Mouse (Mus musculus): ENCODE results near the gene Pde4d. TPM values are rescaled to one million over a fixed set of nuclear protein-coding genes. Genes with fewer than 3 reads are reported as not detected.

Pde4d gene
- polyA plus RNA-seq, 1 experiment from 2014 or later: 29.2 TPM

DNA sequence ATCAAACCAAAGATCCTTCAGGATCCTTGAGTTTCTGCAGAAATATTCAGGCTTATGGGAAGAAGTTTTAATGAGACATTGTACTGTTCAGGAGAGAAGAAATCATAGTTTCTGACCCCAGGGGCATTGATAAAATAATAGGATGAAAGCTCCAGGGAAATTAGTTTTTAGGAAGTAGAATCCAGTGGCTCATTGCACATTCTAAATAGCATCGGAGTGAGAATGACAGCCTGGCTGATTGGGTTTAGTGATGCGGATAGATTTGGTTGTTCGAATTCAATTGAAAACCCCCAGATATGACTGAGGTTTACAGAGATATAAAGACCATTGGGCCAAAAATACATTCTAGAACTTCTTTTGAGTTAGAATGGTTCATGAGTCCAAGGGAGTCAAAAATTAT, 970.7 kb downstream of the Pde4d start:
- Histone ChIP-seq H3K9ac (ENCODE audit: low read length) (no peak overlapping the region), H3K36me3 (ENCODE audit: control insufficient read depth, insufficient read depth, low read length) (no peaks in the 10 kb centered on the region)

DNA sequence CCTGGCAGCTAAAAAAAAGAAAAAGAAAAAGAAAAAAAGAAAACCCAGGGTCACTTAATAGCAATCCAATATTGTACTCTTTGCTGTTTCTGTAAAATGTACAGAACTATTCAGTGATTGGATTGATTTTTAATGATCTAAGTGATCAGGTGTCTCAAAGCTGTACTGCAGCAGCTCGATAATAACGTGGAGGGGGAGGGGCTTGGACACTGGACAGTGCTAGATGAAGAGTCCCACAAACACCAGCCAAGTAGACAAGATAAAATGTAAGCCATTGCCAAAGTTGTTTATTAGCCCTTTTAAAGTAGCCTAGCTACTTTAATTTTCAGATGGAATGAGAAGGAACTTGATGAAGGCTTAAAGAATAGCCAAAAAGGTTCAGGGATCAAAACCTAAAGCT, 975.2 kb downstream of the Pde4d start:
- no peaks in the 10 kb centered on the region for H3K27me3 ChIP-seq (ENCODE audit: control insufficient read depth, insufficient read depth, low read length)
- H3K27ac ChIP-seq (replicated peaks in 1 of 2; ENCODE audit: control insufficient read depth in 1 of 2, insufficient read depth in 1 of 2, low read depth in 2 of 2, low read length in 2 of 2): no peak overlapping the region
- H3K9ac ChIP-seq (ENCODE audit: low read length): no peak overlapping the region
- 50% methylated on average over 2 of the region's 2 CpGs for WGBS
- no peak overlapping the region for H3K4me2 ChIP-seq (ENCODE audit: low read length)
- no peak for ATAC-seq (ENCODE audit: insufficient number of reproducible peaks, insufficient read depth, low FRiP score, low read depth)
- peaks cover 6% of the 10 kb centered on the region; the same call in 1 of the 2 replicates for H3K9me3 ChIP-seq (ENCODE audit: control insufficient read depth, low read length)
- H3K4me1 ChIP-seq (ENCODE audit: control insufficient read depth in 2 of 2, insufficient read depth in 2 of 2, low read length in 2 of 2): peaks cover 5% of the 10 kb centered on the region in 2 experiments; a peak in 2 of 4 replicates
- H3K4me3 ChIP-seq (ENCODE audit: control insufficient read depth in 1 of 2, insufficient read depth in 1 of 2, low read depth in 1 of 2, low read length in 2 of 2): no peak overlapping the region
- no peaks in the 10 kb centered on the region for H3K36me3 ChIP-seq (ENCODE audit: control insufficient read depth, insufficient read depth, low read length)

More for the DNA sequence above, 970.7 kb downstream of the Pde4d start:
- H3K9me3 ChIP-seq (ENCODE audit: control insufficient read depth, low read length): peaks cover 6% of the 10 kb centered on the region; the same call in 1 of the 2 replicates
- H3K4me1 ChIP-seq (ENCODE audit: control insufficient read depth in 2 of 2, insufficient read depth in 2 of 2, low read length in 2 of 2): peaks cover 0 to 1% of the 10 kb centered on the region in 2 experiments; a peak in 2 of 4 replicates
- no peaks in the 10 kb centered on the region for H3K27me3 ChIP-seq (ENCODE audit: control insufficient read depth, insufficient read depth, low read length)
- H3K4me3 ChIP-seq (ENCODE audit: control insufficient read depth in 1 of 2, insufficient read depth in 1 of 2, low read depth in 1 of 2, low read length in 2 of 2): no peak overlapping the region
- no peak for ATAC-seq (ENCODE audit: insufficient number of reproducible peaks, insufficient read depth, low FRiP score, low read depth)
- no peak overlapping the region for H3K4me2 ChIP-seq (ENCODE audit: low read length)
- 85% methylated on average over 3 of the region's 3 CpGs for WGBS
- no peak overlapping the region for H3K27ac ChIP-seq (replicated peaks in 1 of 2; ENCODE audit: control insufficient read depth in 1 of 2, insufficient read depth in 1 of 2, low read depth in 2 of 2, low read length in 2 of 2)

- H3K4me2 ChIP-seq (ENCODE audit: low read length): peak overlapping the region; percentile 14
- no peaks in the 10 kb centered on the region for H3K27me3 ChIP-seq (ENCODE audit: control insufficient read depth, insufficient read depth, low read length)
- WGBS: 75% methylated on average over 13 of the region's 13 CpGs
- H3K9me3 ChIP-seq (ENCODE audit: control insufficient read depth, low read length): peaks cover 6% of the 10 kb centered on the region; the same call in 1 of the 2 replicates
- no peak overlapping the region for H3K9ac ChIP-seq (ENCODE audit: low read length)
- no peak overlapping the region for H3K27ac ChIP-seq (replicated peaks in 1 of 2; ENCODE audit: control insufficient read depth in 1 of 2, insufficient read depth in 1 of 2, low read depth in 2 of 2, low read length in 2 of 2)
- H3K36me3 ChIP-seq (ENCODE audit: control insufficient read depth, insufficient read depth, low read length): no peaks in the 10 kb centered on the region
- H3K4me3 ChIP-seq (ENCODE audit: control insufficient read depth in 1 of 2, insufficient read depth in 1 of 2, low read depth in 1 of 2, low read length in 2 of 2): no peak overlapping the region
- H3K4me1 ChIP-seq (ENCODE audit: control insufficient read depth in 2 of 2, insufficient read depth in 2 of 2, low read length in 2 of 2): peaks cover 5% of the 10 kb centered on the region in 2 experiments; a peak in 2 of 4 replicates
- no peak for ATAC-seq (ENCODE audit: insufficient number of reproducible peaks, insufficient read depth, low FRiP score, low read depth)
These were observed 975.8 kb downstream of the Pde4d start for GRCm38 (mm10) chr13:109425548-109425947.

DNA sequence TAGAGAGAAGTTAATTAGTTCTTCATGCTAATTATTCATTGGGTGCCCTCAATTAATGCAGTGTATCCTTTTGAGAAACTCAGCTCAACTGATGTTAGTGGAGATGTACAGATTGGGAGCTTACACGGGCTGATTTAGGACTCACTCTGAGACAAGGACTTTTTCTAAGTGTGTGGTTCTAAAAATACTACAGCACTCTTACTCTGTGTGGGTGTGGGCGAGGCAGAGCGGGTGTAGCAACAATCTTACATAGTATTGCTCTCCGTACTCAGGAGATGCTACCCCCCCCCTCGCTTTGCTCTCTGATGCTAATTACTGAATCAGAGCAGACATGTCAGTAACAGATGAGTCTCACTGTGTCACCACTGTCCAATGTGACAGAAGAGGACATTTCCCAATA, 976.3 kb downstream of the Pde4d start:
- Histone ChIP-seq H3K36me3 (ENCODE audit: control insufficient read depth, insufficient read depth, low read length) (no peaks in the 10 kb centered on the region), H3K27ac (replicated peaks in 1 of 2; ENCODE audit: control insufficient read depth in 1 of 2, insufficient read depth in 1 of 2, low read depth in 2 of 2, low read length in 2 of 2) (no peak overlapping the region), H3K4me3 (ENCODE audit: control insufficient read depth in 1 of 2, insufficient read depth in 1 of 2, low read depth in 1 of 2, low read length in 2 of 2) (no peak overlapping the region), H3K27me3 (ENCODE audit: control insufficient read depth, insufficient read depth, low read length) (no peaks in the 10 kb centered on the region), H3K9me3 (ENCODE audit: control insufficient read depth, low read length) (peaks cover 6% of the 10 kb centered on the region; the same call in 1 of the 2 replicates), H3K4me2 (ENCODE audit: low read length) (peak overlapping the region; percentile 14), H3K9ac (ENCODE audit: low read length) (no peak overlapping the region), H3K4me1 (ENCODE audit: control insufficient read depth in 2 of 2, insufficient read depth in 2 of 2, low read length in 2 of 2) (peaks cover 5% of the 10 kb centered on the region in 2 experiments; a peak in 2 of 4 replicates)
- 35% methylated on average over 5 of the region's 5 CpGs for WGBS
- no peak; the same call in 1 of the 2 replicates for ATAC-seq (ENCODE audit: insufficient number of reproducible peaks, insufficient read depth, low FRiP score, low read depth)

DNA sequence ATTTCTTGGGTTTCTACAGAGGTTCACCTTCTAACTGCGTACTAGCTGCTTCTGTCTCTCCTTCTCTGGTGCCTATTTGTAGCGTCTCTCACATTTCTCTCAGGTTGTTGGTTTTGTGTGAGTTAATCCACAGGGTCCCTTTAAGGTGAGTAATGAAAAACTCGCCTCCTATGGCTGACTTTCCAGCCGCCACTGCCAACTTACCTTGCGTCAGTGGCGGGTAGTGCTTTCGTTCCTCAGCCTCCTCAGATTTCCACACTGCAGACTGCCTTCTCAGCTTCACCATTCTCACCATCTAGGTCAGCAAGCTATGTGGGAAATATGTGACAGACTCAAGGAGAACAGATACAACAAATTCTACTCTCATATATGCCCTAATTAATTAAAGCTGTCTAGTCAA, 977.8 kb downstream of the Pde4d start:
- Histone ChIP-seq H3K36me3 (ENCODE audit: control insufficient read depth, insufficient read depth, low read length) (no peaks in the 10 kb centered on the region), H3K4me3 (ENCODE audit: control insufficient read depth in 1 of 2, insufficient read depth in 1 of 2, low read depth in 1 of 2, low read length in 2 of 2) (no peak overlapping the region), H3K27me3 (ENCODE audit: control insufficient read depth, insufficient read depth, low read length) (no peaks in the 10 kb centered on the region), H3K9me3 (ENCODE audit: control insufficient read depth, low read length) (no peaks in the 10 kb centered on the region), H3K27ac (replicated peaks in 1 of 2; ENCODE audit: control insufficient read depth in 1 of 2, insufficient read depth in 1 of 2, low read depth in 2 of 2, low read length in 2 of 2) (no peak overlapping the region), H3K9ac (ENCODE audit: low read length) (no peak overlapping the region), H3K4me2 (ENCODE audit: low read length) (no peak overlapping the region), H3K4me1 (ENCODE audit: control insufficient read depth in 2 of 2, insufficient read depth in 2 of 2, low read length in 2 of 2) (peaks cover 5% of the 10 kb centered on the region in 2 experiments; a peak in 2 of 4 replicates)
- WGBS: 63% methylated on average over 7 of the region's 7 CpGs
- ATAC-seq (ENCODE audit: insufficient number of reproducible peaks, insufficient read depth, low FRiP score, low read depth): no peak

DNA sequence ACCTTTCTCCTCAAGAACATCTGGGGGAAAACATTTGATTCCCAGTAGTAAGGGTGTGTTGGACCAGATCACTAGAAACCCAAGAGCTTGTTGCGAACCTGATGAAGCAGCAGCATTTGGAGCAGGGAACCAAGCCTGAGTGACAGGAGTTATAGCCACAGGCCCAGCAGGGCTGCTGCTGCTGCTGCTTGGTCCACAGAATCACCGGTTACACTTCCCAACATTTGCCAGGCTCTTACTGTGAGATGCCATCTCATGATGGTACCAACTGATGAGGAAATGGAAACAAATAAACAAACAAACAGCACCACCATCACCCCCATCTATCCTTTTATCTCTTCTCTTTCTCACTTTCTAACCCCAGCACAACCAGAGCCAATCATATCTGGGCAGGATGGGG, 979.8 kb downstream of the Pde4d start:
- Histone ChIP-seq H3K9ac (ENCODE audit: low read length) (no peak overlapping the region), H3K27ac (replicated peaks in 1 of 2; ENCODE audit: control insufficient read depth in 1 of 2, insufficient read depth in 1 of 2, low read depth in 2 of 2, low read length in 2 of 2) (no peak overlapping the region), H3K27me3 (ENCODE audit: control insufficient read depth, insufficient read depth, low read length) (no peaks in the 10 kb centered on the region), H3K4me2 (ENCODE audit: low read length) (no peak overlapping the region), H3K9me3 (ENCODE audit: control insufficient read depth, low read length) (no peaks in the 10 kb centered on the region), H3K4me3 (ENCODE audit: control insufficient read depth in 1 of 2, insufficient read depth in 1 of 2, low read depth in 1 of 2, low read length in 2 of 2) (no peak overlapping the region), H3K36me3 (ENCODE audit: control insufficient read depth, insufficient read depth, low read length) (no peaks in the 10 kb centered on the region), H3K4me1 (ENCODE audit: control insufficient read depth in 2 of 2, insufficient read depth in 2 of 2, low read length in 2 of 2) (peaks cover 5% of the 10 kb centered on the region in 2 experiments; a peak in 2 of 4 replicates)
- no peak for ATAC-seq (ENCODE audit: insufficient number of reproducible peaks, insufficient read depth, low FRiP score, low read depth)
- 77% methylated on average over 2 of the region's 2 CpGs for WGBS

DNA sequence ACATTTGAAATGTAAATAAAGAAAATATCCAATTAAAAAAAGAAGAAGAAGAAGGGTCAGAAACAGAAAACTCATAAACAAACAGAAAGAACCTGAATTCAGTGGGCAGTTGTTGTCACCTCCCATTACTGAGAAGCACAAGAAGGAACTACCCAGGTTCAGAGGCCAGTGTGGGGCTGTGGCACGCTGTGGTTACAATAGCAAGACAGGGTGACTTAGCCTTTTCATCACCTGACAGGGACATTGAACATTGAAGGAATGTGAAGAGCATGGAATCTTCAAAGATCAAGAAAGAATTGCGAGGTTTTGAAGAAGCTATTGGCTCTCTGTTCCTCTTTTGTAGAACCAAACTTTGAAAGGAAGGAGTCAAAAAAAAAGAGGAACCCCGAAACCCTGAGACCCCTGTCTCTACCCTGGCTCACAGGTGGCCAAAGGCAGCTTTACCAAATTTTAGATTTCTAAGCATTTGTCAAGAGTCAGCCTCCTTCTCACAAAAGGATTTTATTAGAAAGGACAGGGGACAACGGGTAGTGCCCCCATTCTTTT, 987.6 kb downstream of the Pde4d start:
- Histone ChIP-seq H3K4me3 (ENCODE audit: control insufficient read depth in 1 of 2, insufficient read depth in 1 of 2, low read depth in 1 of 2, low read length in 2 of 2) (no peak overlapping the region), H3K36me3 (ENCODE audit: control insufficient read depth, insufficient read depth, low read length) (no peaks in the 10 kb centered on the region), H3K4me1 (ENCODE audit: control insufficient read depth in 2 of 2, insufficient read depth in 2 of 2, low read length in 2 of 2) (peaks cover 2 to 4% of the 10 kb centered on the region in 2 experiments; a peak in 1 of 4 replicates), H3K4me2 (ENCODE audit: low read length) (no peak overlapping the region), H3K9me3 (ENCODE audit: control insufficient read depth, low read length) (no peaks in the 10 kb centered on the region), H3K9ac (ENCODE audit: low read length) (no peak overlapping the region), H3K27ac (replicated peaks in 1 of 2; ENCODE audit: control insufficient read depth in 1 of 2, insufficient read depth in 1 of 2, low read depth in 2 of 2, low read length in 2 of 2) (no peak overlapping the region), H3K27me3 (ENCODE audit: control insufficient read depth, insufficient read depth, low read length) (no peaks in the 10 kb centered on the region)
- no peak for ATAC-seq (ENCODE audit: insufficient number of reproducible peaks, insufficient read depth, low FRiP score, low read depth)
- WGBS: 48% methylated on average over 4 of the region's 4 CpGs
